Mouse (Mus musculus) ES-E14 (cell line): Measurements from ENCODE around the gene Ralbp1.

ENCODE experiments used
- ZC3H11A ChIP-seq: IDR thresholded peaks from 2 replicates; pipeline ENCODE4 v1.6.1; 2012; ENCODE audit warnings: low read depth, mild to moderate bottlenecking, inconsistent platforms, low read length, borderline replicate concordance
- ZNF384 ChIP-seq: IDR thresholded peaks from 2 replicates; pipeline ENCODE4 v1.6.1; 2012; ENCODE audit warnings: low read depth, low read length, inconsistent platforms

DNA sequence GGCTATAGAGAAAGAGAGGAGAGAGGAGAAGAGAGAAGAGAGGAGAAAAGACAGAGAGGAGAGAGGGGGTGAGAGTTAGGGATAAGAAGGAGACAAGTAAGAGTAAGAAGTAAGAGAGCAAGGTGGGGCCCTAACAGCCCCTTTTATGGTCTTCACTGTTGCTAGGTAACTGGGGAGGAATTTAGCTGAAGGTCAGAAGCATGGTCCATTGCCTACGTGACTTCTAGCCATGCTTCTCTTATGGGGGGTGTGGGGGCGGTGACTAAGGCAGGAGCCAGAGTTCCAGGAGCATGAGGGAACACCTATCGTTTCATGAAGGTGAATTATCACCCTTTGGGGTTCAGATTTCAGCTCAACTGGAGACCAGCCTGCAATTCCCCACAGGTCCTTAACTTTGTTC is 10.4 kb upstream of the Ralbp1 start:
- no peak for TF ChIP-seq ZC3H11A
- TF ChIP-seq ZNF384, result no peak
